Mouse (Mus musculus): ENCODE data around the gene Smyd3. TPM values are rescaled to one million over a fixed set of nuclear protein-coding genes. Genes with fewer than 3 reads are reported as not detected.

Smyd3 gene
- total RNA-seq (2014; rRNA removed) (6.4 and 7.0 TPM in 2 replicates), polyA plus RNA-seq (2012; rRNA removed) (1.4 TPM in 2 replicates)

GRCm38 (mm10) chr1:179517713-179518465 lies at the start of gene Smyd3:
Gene Smyd3 (minus strand): TSS chr1:179518041.
- Histone ChIP-seq H3K79me2 (ENCODE audit: control insufficient read depth, insufficient read depth, low read length) (no peaks in the 10 kb centered on the region), H3K4me3 (ENCODE audit: insufficient read depth, low read depth, low read length) (peak within 1 kb of the TSS; percentile 63), H3K36me3 (ENCODE audit: control insufficient read depth, insufficient read depth, low read length) (no peaks in the 10 kb centered on the region), H3K4me1 (ENCODE audit: control insufficient read depth, insufficient read depth, low read length) (peaks cover 7% of the 10 kb centered on the region; the same call in 1 of the 2 replicates), H3K27ac (replicated peaks; ENCODE audit: insufficient read depth, low read depth, low read length) (no peak within 1 kb of the TSS), H3K27me3 (ENCODE audit: control insufficient read depth, insufficient read depth, low read length) (no peaks in the 10 kb centered on the region), H3K9ac (ENCODE audit: low read depth, low read length) (peak within 1 kb of the TSS; percentile 52)
- peak; percentile 70 for DNase-seq (ENCODE audit: extremely low read depth, low read depth, low spot score)
- TF ChIP-seq CTCF (IDR thresholded peaks at IDR 0.05; ENCODE audit: low read depth, low read length) (peak; percentile 84), POLR2A (IDR thresholded peaks at IDR 0.05; ENCODE audit: extremely low read depth, insufficient read depth, low read length) (peak; percentile 53; the same call in 1 of the 2 replicates)
- WGBS, result 6% methylated on average over 39 of the region's 39 CpGs

- no peak overlapping the region for H3K9ac ChIP-seq (ENCODE audit: low read depth, low read length)
- DNase-seq (ENCODE audit: extremely low read depth, low read depth, low spot score), result no peak
- peaks cover 21% of the 10 kb centered on the region for H3K79me2 ChIP-seq (ENCODE audit: control insufficient read depth, insufficient read depth, low read length)
- no peaks in the 10 kb centered on the region for H3K36me3 ChIP-seq (ENCODE audit: control insufficient read depth, insufficient read depth, low read length)
- 69% methylated on average over 7 of the region's 7 CpGs for WGBS
- H3K27ac ChIP-seq (replicated peaks; ENCODE audit: insufficient read depth, low read depth, low read length), result no peak overlapping the region
- no peak overlapping the region for H3K4me3 ChIP-seq (ENCODE audit: insufficient read depth, low read depth, low read length)
- H3K27me3 ChIP-seq (ENCODE audit: control insufficient read depth, insufficient read depth, low read length), result no peaks in the 10 kb centered on the region
- peaks cover 24% of the 10 kb centered on the region for H3K4me1 ChIP-seq (ENCODE audit: control insufficient read depth, insufficient read depth, low read length)
- no peak for TF ChIP-seq POLR2A (IDR thresholded peaks at IDR 0.05; ENCODE audit: extremely low read depth, insufficient read depth, low read length)
- TF ChIP-seq CTCF (IDR thresholded peaks at IDR 0.05; ENCODE audit: low read depth, low read length), result no peak
Measured at GRCm38 (mm10) chr1:179567558-179567957, 49.7 kb upstream of the Smyd3 start.

- Histone ChIP-seq H3K9ac (ENCODE audit: low read depth, low read length) (no peak overlapping the region), H3K4me3 (ENCODE audit: insufficient read depth, low read depth, low read length) (no peak overlapping the region), H3K79me2 (ENCODE audit: control insufficient read depth, insufficient read depth, low read length) (peaks cover 28% of the 10 kb centered on the region), H3K4me1 (ENCODE audit: control insufficient read depth, insufficient read depth, low read length) (peaks cover 28% of the 10 kb centered on the region), H3K27me3 (ENCODE audit: control insufficient read depth, insufficient read depth, low read length) (no peaks in the 10 kb centered on the region), H3K36me3 (ENCODE audit: control insufficient read depth, insufficient read depth, low read length) (no peaks in the 10 kb centered on the region), H3K27ac (replicated peaks; ENCODE audit: insufficient read depth, low read depth, low read length) (peak overlapping the region; percentile 61)
- 20% methylated on average over 5 of the region's 5 CpGs for WGBS
- TF ChIP-seq POLR2A (IDR thresholded peaks at IDR 0.05; ENCODE audit: extremely low read depth, insufficient read depth, low read length), result no peak
- 0 out of 2 replicates have a peak, but pooled peaks have one; percentile 12 for TF ChIP-seq CTCF (IDR thresholded peaks at IDR 0.05; ENCODE audit: low read depth, low read length)
- DNase-seq (ENCODE audit: extremely low read depth, low read depth, low spot score), result peak; percentile 77
Measured at GRCm38 (mm10) chr1:179563926-179564325, 46.1 kb upstream of the Smyd3 start.

- no peak overlapping the region for H3K9ac ChIP-seq (ENCODE audit: low read depth, low read length)
- 88% methylated on average over 4 of the region's 4 CpGs for WGBS
- DNase-seq (ENCODE audit: extremely low read depth, low read depth, low spot score), result no peak
- no peaks in the 10 kb centered on the region for H3K27me3 ChIP-seq (ENCODE audit: control insufficient read depth, insufficient read depth, low read length)
- peaks cover 32% of the 10 kb centered on the region for H3K79me2 ChIP-seq (ENCODE audit: control insufficient read depth, insufficient read depth, low read length)
- H3K36me3 ChIP-seq (ENCODE audit: control insufficient read depth, insufficient read depth, low read length), result no peaks in the 10 kb centered on the region
- peaks cover 24% of the 10 kb centered on the region for H3K4me1 ChIP-seq (ENCODE audit: control insufficient read depth, insufficient read depth, low read length)
- no peak overlapping the region for H3K4me3 ChIP-seq (ENCODE audit: insufficient read depth, low read depth, low read length)
- no peak for TF ChIP-seq CTCF (IDR thresholded peaks at IDR 0.05; ENCODE audit: low read depth, low read length)
- TF ChIP-seq POLR2A (IDR thresholded peaks at IDR 0.05; ENCODE audit: extremely low read depth, insufficient read depth, low read length), result no peak
- H3K27ac ChIP-seq (replicated peaks; ENCODE audit: insufficient read depth, low read depth, low read length), result no peak overlapping the region
Measured at GRCm38 (mm10) chr1:179563211-179563610, 45.4 kb upstream of the Smyd3 start.

- Histone ChIP-seq H3K4me1 (ENCODE audit: control insufficient read depth, insufficient read depth, low read length) (peaks cover 38% of the 10 kb centered on the region), H3K27ac (replicated peaks; ENCODE audit: insufficient read depth, low read depth, low read length) (peak overlapping the region; percentile 96), H3K9ac (ENCODE audit: low read depth, low read length) (peak overlapping the region; percentile 33; the same call in 1 of the 2 replicates), H3K27me3 (ENCODE audit: control insufficient read depth, insufficient read depth, low read length) (no peaks in the 10 kb centered on the region), H3K4me3 (ENCODE audit: insufficient read depth, low read depth, low read length) (no peak overlapping the region), H3K36me3 (ENCODE audit: control insufficient read depth, insufficient read depth, low read length) (no peaks in the 10 kb centered on the region), H3K79me2 (ENCODE audit: control insufficient read depth, insufficient read depth, low read length) (peaks cover 28% of the 10 kb centered on the region)
- 38% methylated on average over 6 of the region's 6 CpGs for WGBS
- DNase-seq (ENCODE audit: extremely low read depth, low read depth, low spot score), result peak; percentile 98
- TF ChIP-seq CTCF (IDR thresholded peaks at IDR 0.05; ENCODE audit: low read depth, low read length) (no peak), POLR2A (IDR thresholded peaks at IDR 0.05; ENCODE audit: extremely low read depth, insufficient read depth, low read length) (no peak)
Measured at GRCm38 (mm10) chr1:179560845-179561430, 43.1 kb upstream of the Smyd3 start.

Measured in liver, adult 2 months (tissue).